Mouse (Mus musculus) neural tube, embryonic 10.5 days (tissue): Measurements from ENCODE around the gene Angel1.

Experiments
- DNase-seq: peaks from one replicate; pipeline ENCODE4 v3.0.0-alpha.2; 2017; ENCODE audit warnings: low spot score; ENCODE audit errors: extremely low spot score

Angel1 gene

GRCm38 (mm10) chr12:86679991-86680491, 46.2 kb downstream of the Angel1 start:
- DNase-seq: peak; percentile 26

GRCm38 (mm10) chr12:86679546-86679930, 46.7 kb downstream of the Angel1 start:
- no peak for DNase-seq

- DNase-seq: peak; percentile 87
Measured at GRCm38 (mm10) chr12:86678591-86679545, 47.4 kb downstream of the Angel1 start, which contains the start of gene Vash1. TSS of gene Vash1 (plus strand) at chr12:86678700.

- no peak for DNase-seq
Measured at GRCm38 (mm10) chr12:86672507-86672906, 53.8 kb downstream of the Angel1 start.

- DNase-seq: no peak
Measured at GRCm38 (mm10) chr12:86672105-86672504, 54.2 kb downstream of the Angel1 start.

- DNase-seq: no peak
Measured at GRCm38 (mm10) chr12:86668404-86668803, 57.9 kb downstream of the Angel1 start.

GRCm38 (mm10) chr12:86665656-86666055, 60.6 kb downstream of the Angel1 start:
- DNase-seq: no peak

- no peak for DNase-seq
Measured at GRCm38 (mm10) chr12:86660466-86660865, 65.8 kb downstream of the Angel1 start.

GRCm38 (mm10) chr12:86659447-86659968, 66.8 kb downstream of the Angel1 start:
- peak; percentile 44 for DNase-seq

GRCm38 (mm10) chr12:86652570-86653041, 73.7 kb downstream of the Angel1 start:
- no peak for DNase-seq

GRCm38 (mm10) chr12:86651301-86651860, 74.9 kb downstream of the Angel1 start:
- DNase-seq: no peak
